Mouse (Mus musculus): Measurements from ENCODE around the gene Gpbar1.
"Not testable (repeated sequence)": the region's sequence is repeated elsewhere in the genome, so short reads cannot be mapped to it uniquely, and the experiment has no call there.

Gpbar1 gene

DNA sequence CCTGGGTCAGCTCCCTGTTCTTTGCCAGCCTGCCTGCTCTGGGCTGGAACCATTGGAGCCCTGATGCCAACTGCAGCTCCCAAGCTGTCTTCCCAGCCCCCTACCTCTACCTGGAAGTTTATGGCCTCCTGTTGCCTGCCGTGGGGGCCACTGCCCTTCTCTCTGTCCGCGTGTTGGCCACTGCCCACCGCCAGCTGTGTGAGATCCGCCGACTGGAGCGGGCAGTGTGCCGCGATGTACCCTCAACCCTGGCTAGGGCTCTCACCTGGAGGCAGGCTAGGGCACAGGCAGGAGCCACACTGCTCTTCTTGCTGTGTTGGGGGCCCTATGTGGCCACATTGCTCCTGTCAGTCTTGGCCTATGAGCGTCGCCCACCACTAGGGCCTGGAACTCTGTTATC is 638 bp downstream of the Gpbar1 start:
- no peak for DNase-seq

DNA sequence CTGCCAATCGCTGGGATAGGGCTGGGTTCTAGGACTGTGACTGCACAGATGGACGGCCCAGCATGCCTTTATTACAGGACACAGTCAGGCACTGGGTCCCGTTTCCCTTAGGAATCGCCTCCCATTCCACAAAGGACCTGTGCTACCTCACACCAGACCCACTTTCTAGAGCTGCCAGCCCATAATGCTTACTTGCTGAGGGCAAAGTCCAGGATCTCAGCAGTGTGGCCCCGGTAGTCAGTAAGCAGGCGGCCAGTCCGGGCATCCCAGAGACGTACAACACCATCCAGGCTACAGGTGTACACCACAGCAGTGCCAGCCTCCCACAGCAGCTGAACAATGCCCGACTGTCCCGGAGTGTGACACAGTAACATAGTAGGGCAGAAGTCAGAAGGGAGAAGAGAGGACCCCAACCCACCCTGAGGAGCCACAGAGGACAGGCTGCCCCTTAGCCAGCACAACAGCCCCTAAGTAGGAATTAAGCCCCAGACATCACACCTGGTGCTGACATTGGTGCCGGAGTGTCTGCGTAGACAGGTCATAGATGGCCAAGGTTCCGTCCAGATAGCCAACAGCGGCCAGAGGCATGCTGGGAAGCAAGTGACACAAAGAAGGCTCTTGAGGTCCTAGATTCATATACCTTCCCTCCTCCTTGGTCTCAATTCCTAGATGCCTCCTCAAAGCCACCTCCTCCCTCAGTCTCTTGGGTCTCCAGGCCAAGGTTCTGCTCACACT is 2.4 kb downstream of the Gpbar1 start:
- DNase-seq, result no peak

DNA sequence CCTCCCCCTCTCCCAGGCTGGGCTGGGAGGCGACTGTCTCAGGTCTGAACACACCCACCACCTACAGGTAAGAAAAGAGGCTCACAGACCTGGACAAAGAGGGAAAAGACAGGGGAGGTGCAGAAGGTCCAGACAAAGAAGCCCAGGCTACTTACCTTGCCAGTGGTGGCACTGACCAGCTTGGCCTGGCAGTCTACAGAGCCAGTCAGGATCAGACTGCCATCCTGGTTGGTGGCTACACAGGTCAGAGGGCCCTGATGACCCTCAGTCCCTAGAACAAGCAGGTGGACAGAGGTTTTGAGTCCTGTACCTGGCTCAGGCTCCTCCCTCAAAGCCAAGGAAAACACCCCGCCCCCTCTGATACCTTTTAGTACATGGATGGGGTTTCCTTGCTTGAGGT is 3.0 kb downstream of the Gpbar1 start:
- no peak for DNase-seq

DNA sequence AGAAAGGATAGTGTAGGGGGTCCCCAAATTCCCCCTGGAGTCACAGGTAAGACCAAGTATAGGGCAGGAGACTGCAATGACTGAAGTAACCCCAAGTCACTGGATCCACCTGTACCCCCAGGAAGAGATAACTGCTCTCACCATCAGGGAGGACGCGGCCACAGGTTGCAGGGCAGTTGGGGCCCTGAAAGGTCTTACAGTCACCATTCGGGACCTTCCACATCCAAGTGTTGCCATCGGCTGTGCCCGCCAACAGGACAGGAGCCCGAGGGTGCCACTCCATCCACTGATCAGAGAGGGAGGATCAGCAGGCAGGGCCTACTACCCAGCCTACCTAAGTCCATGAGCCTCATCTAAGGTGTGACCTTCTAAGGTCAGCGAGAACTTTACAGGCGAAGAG is 3.5 kb downstream of the Gpbar1 start:
- no peak for DNase-seq

DNA sequence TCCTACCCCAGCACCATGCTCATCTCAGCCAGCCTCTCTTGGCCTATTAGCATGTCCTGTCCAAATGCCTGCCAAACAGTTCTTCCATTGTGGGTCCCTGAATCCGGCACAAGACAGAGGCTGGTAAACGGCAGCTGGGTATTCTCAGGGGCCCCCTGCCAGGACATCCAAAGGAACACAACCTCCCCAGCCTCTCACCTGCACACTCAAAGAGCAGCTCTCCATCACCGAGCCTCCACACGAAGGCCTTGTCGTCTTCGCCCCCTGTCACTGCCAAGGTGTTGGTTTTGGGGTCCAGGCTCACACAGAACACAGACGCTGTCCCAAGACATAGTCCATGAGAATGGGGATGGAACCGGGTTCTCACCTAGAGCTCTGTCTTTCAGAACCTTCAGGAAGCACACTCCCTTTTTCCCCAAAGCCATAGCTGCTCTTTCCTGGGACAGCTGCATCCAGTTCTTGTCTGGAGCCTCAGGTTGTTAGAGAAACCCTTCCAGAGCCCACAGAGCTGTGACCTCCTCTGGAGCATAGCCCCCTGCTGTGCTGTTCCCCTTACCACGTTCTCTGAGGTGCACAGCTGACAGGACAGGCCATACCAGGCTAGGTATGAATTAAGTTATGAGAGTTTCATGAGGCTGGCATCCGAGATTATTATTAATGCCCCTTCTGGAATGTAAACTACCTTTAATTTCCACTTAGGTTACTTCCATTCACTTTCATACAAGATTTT is 4.7 kb downstream of the Gpbar1 start:
- DNase-seq, result no peak

DNA sequence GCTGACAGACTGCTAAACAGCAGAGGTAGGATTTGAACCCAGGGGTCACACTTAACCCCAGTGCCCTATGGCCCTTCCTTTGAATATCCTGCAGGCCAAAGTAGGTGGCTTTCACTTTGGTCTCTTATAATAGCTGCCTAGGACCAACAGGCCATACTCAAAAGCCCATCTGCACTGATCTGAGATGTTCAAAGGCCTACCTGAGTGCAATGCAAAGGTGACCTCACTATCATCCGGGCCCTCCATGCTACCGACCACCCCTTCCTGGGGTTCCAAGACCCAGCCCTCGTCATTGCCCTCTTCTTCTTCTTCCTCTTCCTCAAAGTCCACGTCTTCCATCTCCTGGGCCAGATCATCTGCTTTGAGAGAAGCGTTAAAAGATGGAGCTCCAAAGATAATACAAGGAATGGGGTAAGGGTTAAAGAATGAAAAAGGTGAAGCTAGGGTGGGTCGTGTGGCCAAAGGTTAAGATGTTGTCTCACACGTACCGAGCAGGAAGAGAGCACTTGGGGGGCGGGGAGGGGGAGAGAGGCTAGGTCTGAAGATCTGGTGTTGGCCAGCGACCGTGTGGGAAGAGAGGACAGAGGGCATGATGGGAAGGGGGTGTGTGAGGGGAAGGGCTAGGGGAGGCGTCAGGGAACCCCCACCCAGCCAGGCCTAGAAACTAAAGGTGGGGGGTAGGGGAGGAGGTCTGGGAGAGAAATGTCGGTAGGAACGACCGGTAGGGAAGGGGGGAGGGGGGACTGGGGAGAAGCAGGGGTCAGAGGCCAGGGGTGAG is 5.5 kb downstream of the Gpbar1 start:
- peak; percentile 69 for DNase-seq

DNA sequence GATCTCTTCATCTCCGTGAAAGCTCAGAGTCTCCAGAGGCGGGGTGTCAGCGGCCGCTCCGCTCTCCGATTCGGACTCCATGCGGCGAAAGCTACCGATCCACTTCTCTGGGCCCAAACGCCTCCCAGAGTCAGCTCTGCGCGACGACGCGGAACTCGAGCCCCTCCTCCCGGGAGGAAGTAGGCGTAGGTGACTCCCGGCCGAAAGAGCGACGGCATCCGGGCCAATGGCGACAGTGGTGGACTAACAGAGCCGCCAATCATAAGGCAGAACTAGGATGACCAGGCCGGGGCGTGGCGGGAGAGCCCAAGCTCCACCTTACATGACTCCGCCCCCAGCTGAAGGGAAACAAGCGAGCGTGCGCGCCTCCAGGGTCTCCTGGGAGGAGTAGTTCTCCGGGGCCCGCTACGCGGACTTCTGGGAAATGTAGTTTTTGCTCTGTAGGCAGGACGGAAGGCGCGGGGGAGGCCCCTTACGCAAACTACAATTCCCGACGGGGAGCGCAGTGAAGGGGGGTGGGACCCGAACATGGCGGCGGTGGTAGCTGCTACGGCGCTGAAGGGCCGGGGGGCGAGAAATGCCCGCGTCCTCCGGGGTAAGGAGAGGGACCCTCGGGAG is 6.3 kb downstream of the Gpbar1 start, which contains the start of the genes Aamp and Pnkd:
Gene Aamp (minus strand): TSS at position 196 of the 618 bp plus-strand sequence.
Gene Pnkd (plus strand): TSS at position 388 of the 618 bp plus-strand sequence.
- DNase-seq, result peak; percentile 100

DNA sequence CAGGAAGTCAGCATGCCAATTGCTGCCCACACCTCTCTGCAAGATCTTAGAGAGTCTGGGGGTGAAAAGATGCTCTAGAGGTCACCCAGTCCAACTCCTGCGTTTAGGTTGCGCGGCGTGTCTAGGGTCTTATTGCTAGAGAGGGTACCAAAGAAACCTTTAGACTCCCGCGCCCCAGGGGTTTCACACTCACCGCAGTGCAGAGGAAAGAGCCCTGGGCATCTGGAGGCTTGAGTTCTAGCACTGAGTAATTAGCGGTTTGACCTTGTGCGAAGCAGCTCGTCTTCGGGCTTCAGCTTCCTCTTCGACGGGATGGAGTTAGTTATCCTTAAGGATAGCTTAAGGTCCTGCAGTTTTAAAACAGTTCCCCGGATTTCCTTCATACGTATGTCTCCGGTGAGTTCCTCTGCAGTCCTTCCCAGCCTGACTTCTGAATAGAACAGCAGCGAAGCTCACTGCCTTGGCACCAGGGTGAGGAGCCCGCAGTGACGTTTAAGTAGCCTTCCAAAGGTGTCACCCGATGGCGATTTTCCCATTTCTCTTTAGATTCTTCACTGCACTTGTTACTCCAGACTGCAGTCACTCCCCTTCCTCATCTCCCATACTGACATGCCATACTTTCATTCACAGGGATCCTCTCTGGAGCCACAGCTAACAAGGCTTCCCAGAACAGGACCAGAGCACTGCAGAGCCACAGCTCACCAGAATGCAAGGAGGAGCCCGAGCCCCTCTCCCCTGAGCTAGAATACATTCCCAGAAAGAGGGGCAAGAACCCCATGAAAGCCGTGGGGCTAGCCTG is 7.1 kb downstream of the Gpbar1 start:
- DNase-seq, result no peak

DNA sequence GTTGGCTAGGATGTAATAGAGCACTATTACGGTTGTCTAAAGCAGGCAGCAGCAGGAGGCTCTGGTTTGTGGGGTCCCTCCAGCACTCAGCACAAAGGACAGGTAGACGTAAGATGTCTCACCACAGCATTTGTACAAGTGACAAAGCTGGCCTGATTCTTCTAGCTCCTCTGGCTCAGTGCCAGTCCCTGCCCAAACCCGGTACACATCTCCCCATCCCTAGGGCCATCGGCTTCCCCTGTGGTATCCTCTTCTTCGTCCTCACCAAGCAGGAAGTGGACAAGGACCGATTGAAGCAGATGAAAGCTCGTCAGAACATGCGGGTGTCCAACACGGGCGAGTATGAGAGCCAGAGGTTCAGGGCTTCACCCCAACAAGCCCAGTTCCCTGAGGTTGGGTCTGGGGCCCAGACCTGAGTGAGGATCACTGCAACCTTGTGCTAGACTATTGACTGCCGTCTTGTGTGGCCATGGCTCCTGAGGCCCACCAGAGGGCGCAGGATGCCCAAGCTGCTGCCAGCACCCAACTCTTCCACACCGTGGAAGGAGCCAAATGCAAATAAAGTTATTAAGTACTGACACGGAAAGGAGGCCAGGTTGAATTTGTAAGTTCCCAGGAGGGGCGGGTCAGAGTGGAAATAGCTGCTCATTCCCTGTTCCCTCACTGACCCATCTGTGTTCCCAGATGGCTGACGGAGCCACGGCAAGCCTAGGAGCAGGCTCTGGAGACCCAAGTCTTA is 8.7 kb downstream of the Gpbar1 start:
- DNase-seq, result not testable (repeated sequence)

DNA sequence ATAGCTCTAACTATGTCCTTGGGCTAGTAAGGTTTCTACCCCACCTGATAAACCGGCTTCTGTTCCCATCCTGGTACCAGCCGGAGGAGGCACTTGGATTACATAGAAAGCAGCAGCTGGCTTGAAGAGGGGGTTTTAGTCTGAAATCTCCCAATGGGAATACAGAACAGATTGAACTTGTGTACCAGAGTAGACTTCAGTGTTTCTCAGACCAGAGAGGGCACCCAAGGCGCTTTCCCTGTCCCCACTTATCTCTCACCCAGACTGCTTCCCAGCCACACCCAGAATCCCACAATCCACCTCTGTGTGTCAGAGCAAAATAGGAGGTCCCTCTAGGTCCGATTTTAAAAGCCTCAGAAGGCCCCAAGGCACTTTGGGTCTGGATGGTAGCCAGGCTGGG is 10.0 kb downstream of the Gpbar1 start:
- DNase-seq, result no peak

DNA sequence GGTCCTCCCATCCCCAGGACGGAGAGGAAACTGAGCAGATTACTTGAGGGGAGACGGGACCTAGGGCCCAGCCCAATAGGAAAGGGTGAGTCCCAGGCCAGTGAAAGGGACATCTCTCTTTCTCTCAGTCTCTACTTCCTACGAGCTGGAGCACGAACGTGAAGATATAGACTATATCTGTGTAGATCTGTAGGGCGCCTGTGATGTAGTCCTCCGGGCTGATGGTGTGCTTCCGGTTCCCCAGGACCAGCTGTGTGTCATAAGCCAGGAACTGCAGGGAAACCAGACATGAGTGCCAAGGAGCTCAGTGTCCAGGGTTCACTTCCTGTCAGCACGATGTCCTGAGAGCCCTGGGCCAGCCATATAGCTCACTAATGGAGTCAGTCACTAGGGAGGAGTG is 10.9 kb downstream of the Gpbar1 start:
- no peak for DNase-seq

DNA sequence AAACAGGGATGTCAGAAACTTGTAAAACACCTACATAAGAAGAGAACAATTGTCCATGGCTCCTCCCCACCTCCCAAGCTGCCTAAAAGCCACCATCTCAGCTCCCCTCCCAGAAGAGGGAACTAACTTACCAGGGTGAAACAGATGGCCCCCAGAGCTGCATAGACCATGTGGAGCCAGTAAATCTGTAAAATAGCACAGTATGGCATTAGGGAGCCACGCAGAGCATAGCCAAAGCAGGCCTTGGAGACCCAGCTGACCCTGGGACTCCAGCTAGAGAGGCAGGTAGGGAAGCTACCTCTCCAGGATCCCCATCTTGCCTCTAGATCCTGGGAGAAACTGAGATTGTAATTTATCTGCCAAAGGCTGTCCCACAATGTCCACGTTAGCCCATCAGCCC is 11.4 kb downstream of the Gpbar1 start:
- DNase-seq, result no peak

DNA sequence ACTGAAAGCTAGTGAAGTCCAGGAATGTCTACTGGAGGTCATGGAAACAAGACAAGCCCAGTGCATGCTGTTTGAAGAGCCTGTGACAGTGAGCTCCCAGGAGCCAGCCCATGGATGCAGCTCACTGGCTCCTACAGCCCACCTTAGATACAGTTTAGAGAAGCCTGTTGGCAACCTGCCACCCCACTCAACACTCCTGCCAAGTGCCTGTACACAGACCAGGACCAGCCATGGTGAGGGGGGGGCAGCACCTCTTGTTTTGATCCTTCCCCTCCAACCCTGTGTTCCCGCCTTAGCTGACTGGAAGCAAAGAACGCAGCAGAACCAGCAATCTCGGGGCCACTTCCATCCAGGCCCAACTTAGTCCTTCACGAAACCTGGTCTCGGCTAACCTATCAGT is 11.8 kb downstream of the Gpbar1 start:
- no peak for DNase-seq

DNA sequence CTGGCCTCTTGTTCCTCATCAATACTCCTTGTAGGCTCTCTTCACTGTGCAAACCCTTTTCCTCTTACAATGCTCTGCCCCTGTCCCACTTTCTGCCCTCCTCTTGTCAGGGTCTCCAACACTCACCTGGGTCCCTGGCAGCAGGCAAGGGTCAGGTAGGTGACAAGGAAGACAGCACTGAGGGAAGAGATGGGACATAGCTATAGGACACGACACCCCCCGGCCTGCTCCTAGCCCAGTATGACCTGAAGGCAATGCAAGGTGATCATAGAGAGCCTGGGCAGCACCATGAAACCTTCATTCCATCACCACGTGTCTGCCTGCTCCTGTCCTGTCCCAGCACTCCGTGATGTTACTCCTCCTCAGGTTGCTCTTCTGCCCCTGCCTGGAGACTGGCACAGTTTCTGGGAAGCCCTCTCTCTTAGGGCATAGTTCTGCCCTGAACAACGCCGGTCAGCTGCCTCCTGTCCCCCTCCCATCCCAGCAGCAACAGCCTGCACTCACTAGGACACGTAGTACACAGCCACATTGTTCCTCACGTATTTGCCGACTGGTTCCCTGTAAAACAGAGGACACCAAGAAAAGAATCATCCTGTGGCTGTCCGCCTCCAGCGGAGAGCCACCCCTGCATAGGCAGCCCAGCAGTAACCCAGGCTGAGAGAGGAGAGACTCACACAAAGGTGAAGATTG is 14.1 kb downstream of the Gpbar1 start:
- no peak for DNase-seq

DNA sequence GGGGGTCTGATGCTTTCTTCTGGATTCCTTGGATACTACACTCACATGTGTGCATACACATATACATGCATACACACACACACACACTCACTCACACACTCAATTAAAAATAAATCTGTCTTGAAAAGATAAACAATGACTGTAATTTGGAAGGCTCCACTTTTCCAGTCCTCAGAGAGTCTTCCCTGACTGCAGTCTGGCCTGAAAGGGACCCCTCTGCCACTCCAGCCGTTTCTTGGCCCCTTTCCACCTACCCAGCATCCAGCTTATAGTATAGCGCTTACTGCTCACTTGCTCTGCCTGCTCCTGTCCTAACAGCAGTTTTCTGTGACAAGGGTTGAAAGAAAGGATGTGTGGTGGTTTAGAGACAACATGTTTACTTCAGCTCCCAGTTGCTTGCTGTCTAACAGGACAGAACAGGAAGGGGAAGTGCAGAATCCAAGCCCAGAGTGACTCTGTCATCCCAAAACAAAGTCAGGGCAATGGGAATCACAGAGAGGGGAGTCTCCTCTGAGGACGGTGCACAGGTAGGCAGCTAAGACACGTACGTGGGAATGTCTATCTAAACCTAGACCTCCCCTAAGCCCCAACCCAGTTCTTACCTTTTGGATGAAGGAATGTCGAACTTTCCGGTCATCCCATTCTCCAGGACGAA is 15.1 kb downstream of the Gpbar1 start:
- DNase-seq, result no peak

DNA sequence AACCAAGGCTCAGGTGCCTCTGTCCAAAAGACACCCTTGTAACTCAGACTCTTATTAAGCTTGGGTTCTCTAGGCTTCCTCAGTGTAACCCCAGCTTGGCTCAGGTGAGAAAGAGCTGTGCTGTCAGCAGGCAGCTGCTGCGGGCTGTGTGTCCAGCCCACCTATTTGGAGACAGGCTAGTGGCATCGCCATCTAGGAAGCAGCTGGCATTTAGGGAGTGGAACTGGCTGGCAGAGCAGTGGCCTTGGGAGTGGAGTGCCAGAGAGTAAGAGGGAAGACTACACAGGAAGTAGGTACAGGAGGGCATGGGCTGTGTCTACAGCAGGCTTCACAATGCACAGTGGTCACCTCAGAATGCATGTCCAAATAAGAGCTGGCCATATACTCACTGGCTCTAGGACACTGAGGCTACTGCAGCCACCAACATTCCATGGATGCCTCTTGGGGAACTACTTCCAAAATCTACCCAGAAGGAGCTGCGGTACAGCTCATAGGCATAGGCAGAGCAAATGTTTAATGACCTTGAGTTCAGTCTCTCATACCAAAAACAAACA is 15.8 kb downstream of the Gpbar1 start:
- no peak for DNase-seq

DNA sequence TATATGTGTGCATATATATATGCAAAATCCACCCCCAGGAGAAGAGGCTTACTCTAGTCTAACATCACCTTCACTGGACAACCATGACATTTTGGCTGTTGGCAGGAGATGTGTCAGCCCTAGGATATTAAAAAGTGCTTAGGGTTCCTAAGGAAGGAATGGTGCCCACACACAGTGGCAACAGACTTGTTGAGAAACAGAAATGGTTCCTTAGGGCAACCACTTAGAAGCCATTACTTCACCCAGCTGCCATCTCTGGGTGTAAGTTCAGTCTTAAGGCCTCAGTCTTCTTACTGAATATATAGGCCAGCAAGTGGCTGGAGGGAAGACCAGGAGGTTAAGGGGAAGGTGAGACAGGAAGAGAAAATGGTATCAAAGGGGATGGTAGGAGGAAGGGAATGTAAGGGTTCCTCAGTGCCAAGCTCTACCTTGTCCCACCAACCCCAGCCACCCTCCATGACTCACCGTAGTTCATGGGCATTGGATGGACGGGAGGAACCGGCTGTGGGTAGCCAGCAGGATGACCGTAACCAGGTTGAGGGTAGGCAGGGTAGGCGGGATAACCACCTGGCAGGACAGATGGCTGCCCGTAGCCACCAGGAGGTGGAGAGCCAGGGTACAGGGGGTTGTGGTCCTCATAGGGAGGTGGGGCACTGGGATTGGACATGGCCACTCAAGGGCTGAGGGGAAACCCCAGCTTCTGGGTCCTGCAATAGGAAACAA is 16.5 kb downstream of the Gpbar1 start:
- DNase-seq, result no peak

DNA sequence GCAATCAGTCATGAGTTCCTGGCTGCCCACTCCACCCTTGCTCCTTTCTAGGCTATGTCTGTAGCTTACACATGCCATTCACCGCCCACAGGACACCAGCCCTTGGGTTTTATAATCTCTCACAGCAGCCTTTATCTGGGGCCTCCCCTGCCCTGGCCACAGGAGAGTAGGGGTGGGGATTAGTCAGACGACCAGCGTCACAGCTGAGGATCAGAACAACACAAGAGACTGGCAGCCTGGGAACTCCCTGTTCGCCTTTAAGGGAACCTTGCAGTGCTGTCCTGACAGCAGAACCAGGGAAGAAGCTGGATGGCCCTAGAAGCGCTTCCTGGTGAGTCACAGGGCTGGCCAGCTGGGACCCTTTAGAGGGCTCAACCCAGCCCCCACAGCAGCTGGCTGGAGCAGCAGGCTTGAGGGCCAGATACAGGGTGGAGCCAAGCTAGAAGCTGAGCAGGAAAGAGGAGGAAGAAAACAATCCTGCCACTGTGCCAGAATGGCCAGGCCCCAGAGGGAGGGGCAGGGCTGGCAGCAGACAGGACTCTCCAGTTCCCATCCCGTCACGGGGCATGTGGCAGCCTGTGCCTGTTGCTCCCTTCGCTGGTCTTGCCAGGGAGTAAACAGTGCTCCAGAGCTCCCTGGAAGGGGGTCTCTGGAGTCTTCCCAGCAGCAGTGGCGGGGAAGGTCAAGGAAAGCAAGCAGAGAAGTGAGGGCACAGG is 17.3 kb downstream of the Gpbar1 start:
- peak; percentile 96 for DNase-seq

DNA sequence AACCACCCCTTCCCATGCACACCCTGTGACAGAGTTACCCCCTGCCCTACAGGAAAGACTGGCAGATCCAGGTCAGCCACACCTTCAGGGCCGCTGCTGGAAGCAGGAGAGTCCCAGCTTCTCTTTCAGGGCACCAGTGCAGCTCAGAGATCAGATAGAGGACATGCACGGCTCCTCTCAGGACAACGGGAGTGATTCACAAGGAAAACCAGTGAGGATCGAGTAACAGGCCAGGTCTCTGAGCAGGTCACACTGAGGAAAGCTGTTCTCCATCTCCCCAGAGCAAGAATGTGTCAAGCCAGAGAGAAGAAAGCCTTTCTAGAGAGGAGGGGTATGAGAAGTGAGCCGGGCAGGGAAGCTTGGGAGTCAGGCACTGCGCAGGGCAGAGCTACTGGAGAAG is 18.1 kb downstream of the Gpbar1 start:
- DNase-seq, result no peak

All from layer of hippocampus, adult 9-11 months (tissue).